Mouse (Mus musculus) hindbrain, postnatal 0 days (tissue): ENCODE data around the gene Zfp787. TPM values are rescaled to one million over a fixed set of nuclear protein-coding genes. Genes with fewer than 3 reads are reported as not detected.

ENCODE experiments used
- ATAC-seq: fragments of 200-750 bp; cut with Nextera tagmentation; 2 replicates; pipeline ENCODE4 v1.8.0; 2017; ENCODE audit warnings: mild to moderate bottlenecking, moderate TSS enrichment, moderate library complexity
- DNase-seq: peaks from one replicate; pipeline ENCODE4 v3.0.0-alpha.2; 2015; ENCODE audit warnings: low spot score
- H3K27ac ChIP-seq: fragments of 300-500 bp; sonication (generic); 2 replicates; pipeline ENCODE4 v1.5.1; 2014; ENCODE audit warnings: mild to moderate bottlenecking
- H3K27me3 ChIP-seq: fragments of 300-500 bp; sonication (generic); 2 replicates; pipeline ENCODE4 v1.6.1; 2014; ENCODE audit warnings: low read length, mixed read lengths; ENCODE audit not compliant: insufficient read depth
- H3K36me3 ChIP-seq: fragments of 300-500 bp; sonication (generic); 2 replicates; pipeline ENCODE4 v1.6.1; 2014; ENCODE audit warnings: low read length, mixed read lengths; ENCODE audit not compliant: insufficient read depth
- H3K4me1 ChIP-seq: fragments of 300-500 bp; sonication (generic); 2 replicates; pipeline ENCODE4 v1.6.1; 2014; ENCODE audit warnings: antibody characterized with exemption, low read length, mixed read lengths; ENCODE audit not compliant: insufficient read depth
- H3K4me2 ChIP-seq: fragments of 300-500 bp; sonication (generic); 2 replicates; pipeline ENCODE4 v1.6.1; 2014; ENCODE audit warnings: low read depth, mild to moderate bottlenecking, low read length, moderate library complexity, mixed read lengths
- H3K4me3 ChIP-seq: fragments of 300-500 bp; sonication (generic); 2 replicates; pipeline ENCODE4 v1.5.1; 2014; ENCODE audit warnings: low read length
- H3K9ac ChIP-seq: fragments of 300-500 bp; sonication (generic); replicated peaks from 2 replicates; pipeline ENCODE4 v1.6.1; 2014; ENCODE audit warnings: mild to moderate bottlenecking, low read length, moderate library complexity, mixed read lengths
- H3K9me3 ChIP-seq: fragments of 300-500 bp; sonication (generic); 2 replicates; pipeline ENCODE4 v1.6.1; 2016; ENCODE audit warnings: low read length, mixed read lengths
- CTCF ChIP-seq: IDR thresholded peaks from 2 replicates; pipeline ENCODE4 v1.5.1; 2016; ENCODE audit warnings: antibody characterized with exemption, control low read depth, low read depth
- WGBS: fragments of 180-500 bp; shearing (Covaris S2); extraction: QIAGEN DNeasy Blood & Tissue Kit; methylation state at CpG from one replicate; pipeline ENCODE4 v1.1.7; 2014; 5-methylcytosine and 5-hydroxymethylcytosine counted together
- polyA plus RNA-seq: library from polyadenylated mRNA; unstranded; fragments of >200 nt; fragmentation: Nextera tagmentation; extraction: Ambion mirVana; gene quantifications from 2 replicates; pipeline ENCODE4 v1.2.1, GENCODE M21; 2015
- total RNA-seq: library from RNA; depleted of rRNA; stranded (reverse); fragments of >200 nt; gene quantifications from 2 replicates; pipeline ENCODE4 v1.2.3, GENCODE M21; 2014

Gene Zfp787
- total and polyA plus RNA-seq, 2 experiments from 2014 or later = 61.4 to 71.0 TPM

DNA sequence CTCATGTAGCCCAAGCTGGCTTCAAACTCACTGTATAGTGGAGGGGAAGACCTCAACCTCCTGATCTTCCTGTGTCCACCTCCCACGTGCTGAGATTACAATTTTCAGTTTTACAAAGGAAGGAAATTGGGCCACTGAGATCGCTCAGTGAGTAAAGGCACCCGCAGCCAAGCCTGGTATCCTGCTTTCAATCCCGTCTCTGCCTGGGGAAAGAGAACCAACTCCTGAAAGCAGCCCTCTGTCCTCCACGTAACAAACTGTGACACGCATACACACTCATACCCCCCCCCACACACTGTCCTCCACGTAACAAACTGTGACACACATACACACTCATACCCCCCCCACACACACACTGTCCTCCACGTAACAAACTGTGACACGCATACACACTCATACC is 14.6 kb upstream of the Zfp787 start:
- Histone ChIP-seq H3K27me3 (no peaks in the 10 kb centered on the region), H3K4me2 (no peak overlapping the region), H3K9me3 (no peaks in the 10 kb centered on the region), H3K4me1 (0 out of 2 replicates have a peak, but pooled peaks cover 5% of the 10 kb centered on the region), H3K36me3 (no peaks in the 10 kb centered on the region), H3K4me3 (no peak overlapping the region), H3K9ac (no peak overlapping the region), H3K27ac (no peak overlapping the region)
- DNase-seq (no peak), ATAC-seq (no peak)
- 84% methylated on average over 9 of the region's 9 CpGs for WGBS
- TF ChIP-seq CTCF = no peak

DNA sequence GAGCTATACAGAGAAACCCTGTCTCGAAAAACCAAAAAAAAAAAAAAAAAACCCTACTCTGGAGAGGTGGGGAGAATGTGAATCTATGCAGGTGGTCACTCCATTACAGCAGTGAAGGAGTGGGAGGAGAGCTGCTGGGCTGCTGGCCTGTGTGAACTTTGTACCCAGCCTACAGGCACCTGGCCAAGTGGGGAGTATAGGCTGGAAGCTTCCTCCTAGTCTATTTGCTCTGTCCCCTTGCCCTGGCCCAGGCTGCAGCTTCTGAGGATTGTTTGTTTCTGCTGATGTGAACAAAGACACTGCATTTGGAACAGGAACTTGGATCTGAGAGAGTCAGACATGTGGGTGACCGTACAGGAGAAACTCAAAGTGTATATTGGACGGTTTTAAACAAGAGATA is 13.6 kb upstream of the Zfp787 start:
- H3K9me3 ChIP-seq = no peaks in the 10 kb centered on the region
- H3K4me2 ChIP-seq = no peak overlapping the region
- H3K36me3 ChIP-seq = no peaks in the 10 kb centered on the region
- ATAC-seq (no peak), DNase-seq (no peak)
- WGBS = 70% methylated on average over 2 of the region's 3 CpGs
- H3K4me3 ChIP-seq = no peak overlapping the region
- H3K27ac ChIP-seq = no peak overlapping the region
- 0 out of 2 replicates have a peak, but pooled peaks cover 5% of the 10 kb centered on the region for H3K4me1 ChIP-seq
- no peaks in the 10 kb centered on the region for H3K27me3 ChIP-seq
- no peak for TF ChIP-seq CTCF
- no peak overlapping the region for H3K9ac ChIP-seq

DNA sequence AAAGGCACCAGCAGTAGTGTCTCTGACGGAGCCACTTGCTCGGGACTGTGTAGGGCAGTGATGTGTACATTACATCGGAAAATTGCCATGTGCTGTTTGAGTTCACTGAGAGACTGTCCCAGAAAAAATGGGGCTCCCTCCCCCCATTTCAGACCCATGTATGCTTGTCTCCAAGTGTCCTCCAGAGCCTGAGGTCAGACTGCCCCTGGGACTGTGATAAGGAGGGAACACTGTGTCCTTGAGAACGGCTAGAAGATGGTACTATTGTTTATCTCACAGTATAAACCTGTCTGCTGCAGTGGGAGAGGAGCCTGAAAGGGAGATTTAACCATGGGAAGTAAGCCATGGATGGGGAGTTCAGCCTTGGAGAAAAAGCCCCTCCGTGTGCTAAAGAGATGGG is 8.9 kb upstream of the Zfp787 start:
- Histone ChIP-seq H3K27ac (no peak overlapping the region), H3K36me3 (no peaks in the 10 kb centered on the region), H3K4me2 (no peak overlapping the region), H3K4me1 (no peaks in the 10 kb centered on the region), H3K9me3 (no peaks in the 10 kb centered on the region), H3K27me3 (no peaks in the 10 kb centered on the region), H3K4me3 (no peak overlapping the region), H3K9ac (no peak overlapping the region)
- no peak for TF ChIP-seq CTCF
- no peak for ATAC-seq
- no peak for DNase-seq
- WGBS = 81% methylated on average over 5 of the region's 5 CpGs

DNA sequence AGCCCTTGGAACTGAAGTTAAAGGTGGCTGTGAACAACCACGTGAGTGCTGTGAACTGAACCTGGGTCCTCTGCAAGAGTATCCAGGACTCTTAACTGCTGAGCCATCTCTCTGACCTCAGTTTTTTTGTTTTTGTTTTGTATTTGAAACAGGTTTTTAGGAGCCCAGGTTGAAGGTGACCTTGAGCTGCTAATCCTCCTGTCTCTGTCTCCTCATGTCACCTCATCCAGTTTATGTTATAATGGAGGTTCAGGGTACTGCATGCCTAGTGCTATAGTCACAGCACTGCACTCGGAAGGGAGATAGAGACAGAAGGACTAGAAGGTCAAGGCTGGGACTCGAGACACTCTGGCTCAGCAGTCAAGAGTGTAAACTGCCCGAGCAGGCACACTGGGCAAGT is 6.4 kb upstream of the Zfp787 start:
- 74% methylated on average over 4 of the region's 4 CpGs for whole genome bisulfite sequencing
- H3K9ac ChIP-seq = no peak overlapping the region
- H3K36me3 ChIP-seq = no peaks in the 10 kb centered on the region
- no peak for TF ChIP-seq CTCF
- DNase-seq = no peak
- H3K4me1 ChIP-seq = no peaks in the 10 kb centered on the region
- no peak overlapping the region for H3K4me3 ChIP-seq
- H3K27me3 ChIP-seq = no peaks in the 10 kb centered on the region
- no peak overlapping the region for H3K27ac ChIP-seq
- no peaks in the 10 kb centered on the region for H3K9me3 ChIP-seq
- no peak for ATAC-seq
- H3K4me2 ChIP-seq = no peak overlapping the region

DNA sequence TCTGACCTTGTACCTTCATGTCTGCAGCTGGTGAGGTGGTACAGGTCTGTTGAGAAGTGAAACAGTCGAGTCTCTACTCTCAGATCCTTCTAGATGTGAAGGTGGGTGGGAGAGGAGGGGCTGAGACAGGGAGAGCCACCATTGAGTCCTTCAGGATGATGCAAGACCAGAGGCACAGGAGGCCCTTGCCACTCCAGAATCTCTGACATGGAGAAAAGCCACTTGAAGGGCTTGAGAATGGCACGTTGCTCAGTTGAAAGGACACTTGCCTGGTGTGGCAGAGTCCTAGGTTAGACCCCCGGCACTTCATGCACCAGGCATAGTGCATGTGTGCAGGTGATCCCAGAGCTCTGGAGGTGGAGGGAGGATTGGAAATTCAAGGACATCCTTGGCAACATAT is 5.7 kb upstream of the Zfp787 start:
- Histone ChIP-seq H3K27me3 (no peaks in the 10 kb centered on the region), H3K4me2 (no peak overlapping the region), H3K4me3 (no peak overlapping the region), H3K4me1 (no peaks in the 10 kb centered on the region), H3K27ac (no peak overlapping the region), H3K9me3 (no peaks in the 10 kb centered on the region), H3K36me3 (no peaks in the 10 kb centered on the region), H3K9ac (no peak overlapping the region)
- no peak for DNase-seq
- TF ChIP-seq CTCF = no peak
- WGBS = 62% methylated on average over 3 of the region's 3 CpGs
- no peak for ATAC-seq

DNA sequence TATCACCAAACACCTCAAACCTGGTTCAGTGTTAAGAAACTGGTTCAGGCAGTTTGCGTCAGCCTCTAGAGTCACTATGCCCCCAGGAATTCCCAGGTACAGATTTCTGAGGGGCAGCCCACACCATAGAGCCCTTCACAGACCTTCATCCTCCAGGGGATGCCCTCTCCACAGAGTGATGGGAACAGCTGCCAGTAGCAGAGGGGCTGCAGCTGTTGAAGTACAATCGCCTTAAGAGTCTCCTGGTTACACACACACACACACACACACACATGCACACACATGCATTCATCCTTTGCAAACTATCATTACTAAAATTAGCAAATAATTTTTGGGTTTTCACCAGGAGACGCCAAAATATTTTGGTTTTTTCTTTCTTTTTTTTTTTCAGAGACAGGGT is 3.8 kb upstream of the Zfp787 start:
- H3K9ac ChIP-seq = no peak overlapping the region

DNA sequence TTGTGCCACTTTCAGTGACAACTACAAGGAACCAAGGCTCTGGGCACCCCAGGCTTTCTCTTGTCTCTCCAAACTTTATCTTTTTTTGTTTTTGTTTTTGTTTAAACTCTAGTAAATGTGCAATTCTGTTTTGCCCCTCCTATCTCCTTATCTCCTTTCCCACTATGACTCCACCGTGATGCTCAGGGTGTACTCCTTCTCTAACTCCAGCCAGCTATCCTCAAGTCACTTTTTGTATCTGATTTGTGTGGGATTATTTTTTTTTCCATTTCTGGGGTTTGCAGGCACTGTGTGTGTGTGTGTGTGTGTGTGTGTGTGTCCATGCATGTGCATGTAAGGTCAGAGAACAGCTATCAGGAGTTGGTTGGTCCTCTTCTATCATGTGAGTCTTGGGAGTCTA is 1.7 kb upstream of the Zfp787 start:
- Histone ChIP-seq H3K4me3 (no peak overlapping the region), H3K36me3 (no peaks in the 10 kb centered on the region), H3K4me2 (no peak overlapping the region), H3K9ac (no peak overlapping the region), H3K27ac (no peak overlapping the region), H3K9me3 (no peaks in the 10 kb centered on the region), H3K4me1 (peaks cover 11% of the 10 kb centered on the region), H3K27me3 (no peaks in the 10 kb centered on the region)
- TF ChIP-seq CTCF = no peak
- WGBS = 97% methylated on average over 1 of the region's 1 CpGs
- ATAC-seq = no peak
- DNase-seq = no peak

More for the DNA sequence above, 3.8 kb upstream of the Zfp787 start:
- no peak overlapping the region for H3K4me3 ChIP-seq
- peaks cover 2% of the 10 kb centered on the region for H3K4me1 ChIP-seq
- no peak overlapping the region for H3K27ac ChIP-seq
- no peaks in the 10 kb centered on the region for H3K9me3 ChIP-seq
- H3K4me2 ChIP-seq = no peak overlapping the region
- no peaks in the 10 kb centered on the region for H3K36me3 ChIP-seq
- no peak for ATAC-seq
- no peak for TF ChIP-seq CTCF
- 85% methylated on average over 3 of the region's 3 CpGs for WGBS
- H3K27me3 ChIP-seq = no peaks in the 10 kb centered on the region
- no peak for DNase-seq
